Mouse (Mus musculus) heart, embryonic 12.5 days (tissue): Measurements from ENCODE around the gene Dync2li1. TPM values are rescaled to one million over a fixed set of nuclear protein-coding genes. Genes with fewer than 3 reads are reported as not detected.

Experiments used
- ATAC-seq: fragments of 200-750 bp; cut with Nextera tagmentation; 2 replicates; pipeline ENCODE4 v1.8.0; 2017; ENCODE audit warnings: moderate TSS enrichment, moderate library complexity; ENCODE audit not compliant: insufficient number of reproducible peaks, low FRiP score
- H3K27ac ChIP-seq: fragments of 300-500 bp; sonication (generic); 2 replicates; pipeline ENCODE4 v1.5.1; 2016; ENCODE audit warnings: mild to moderate bottlenecking, moderate library complexity; ENCODE audit not compliant: poor library complexity, severe bottlenecking
- H3K27me3 ChIP-seq: fragments of 300-500 bp; sonication (generic); replicated peaks from 2 replicates; pipeline ENCODE4 v1.6.1; 2016; ENCODE audit warnings: mild to moderate bottlenecking, moderate library complexity
- H3K36me3 ChIP-seq: fragments of 300-500 bp; sonication (generic); 2 replicates; pipeline ENCODE4 v1.6.1; 2016; ENCODE audit warnings: mild to moderate bottlenecking, moderate library complexity
- H3K4me1 ChIP-seq: fragments of 300-500 bp; sonication (generic); replicated peaks from 2 replicates; pipeline ENCODE4 v1.6.1; 2016; ENCODE audit warnings: mild to moderate bottlenecking
- H3K4me2 ChIP-seq: fragments of 300-500 bp; sonication (generic); 2 replicates; pipeline ENCODE4 v1.6.1; 2016; ENCODE audit warnings: mild to moderate bottlenecking, moderate library complexity
- H3K4me3 ChIP-seq: fragments of 300-500 bp; sonication (generic); 2 replicates; pipeline ENCODE4 v1.5.1; 2016; ENCODE audit warnings: mild to moderate bottlenecking
- H3K9ac ChIP-seq: fragments of 300-500 bp; sonication (generic); 2 replicates; pipeline ENCODE4 v1.6.1; 2016; ENCODE audit warnings: mild to moderate bottlenecking, moderate library complexity
- H3K9me3 ChIP-seq: fragments of 300-500 bp; sonication (generic); replicated peaks from 2 replicates; pipeline ENCODE4 v1.6.1; 2016; ENCODE audit warnings: mild to moderate bottlenecking, moderate library complexity
- WGBS: fragments of 180-500 bp; shearing (Covaris S2); methylation state at CpG from one replicate; pipeline ENCODE4 v1.1.7; 2016; 5-methylcytosine and 5-hydroxymethylcytosine counted together
- polyA plus RNA-seq: library from polyadenylated mRNA; unstranded; fragments of >200 nt; fragmentation: Nextera tagmentation; extraction: Ambion mirVana; gene quantifications from 2 replicates; pipeline ENCODE4 v1.2.1, GENCODE M21; 2016

The Dync2li1 gene
- polyA plus RNA-seq, 1 experiment from 2014 or later: 9.6 TPM

DNA sequence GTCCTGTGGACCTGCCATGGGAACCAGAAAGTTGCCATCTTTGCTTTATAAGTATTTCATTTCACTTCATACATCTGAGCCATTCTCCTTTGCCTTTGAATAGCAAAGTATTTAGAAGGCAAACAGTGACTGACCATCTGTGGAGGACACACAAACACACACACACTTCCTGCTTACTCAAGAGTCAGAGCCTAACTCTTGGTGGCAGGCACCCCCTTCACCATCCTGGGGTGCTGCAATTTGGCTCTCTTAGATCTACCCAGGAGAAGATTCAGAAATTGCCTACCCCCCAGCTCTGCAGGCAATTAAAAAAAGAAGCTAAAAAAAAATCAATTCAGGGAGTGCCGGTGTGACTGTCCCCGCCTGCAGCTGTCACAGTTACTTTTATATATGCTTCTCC, 20.2 kb downstream of the Dync2li1 start:
- H3K9me3 ChIP-seq: no peaks in the 10 kb centered on the region
- peaks cover 23% of the 10 kb centered on the region for H3K4me1 ChIP-seq
- H3K27ac ChIP-seq: no peak overlapping the region
- no peak overlapping the region for H3K9ac ChIP-seq
- no peaks in the 10 kb centered on the region for H3K36me3 ChIP-seq
- WGBS: 59% methylated on average over 2 of the region's 2 CpGs
- no peak overlapping the region for H3K4me3 ChIP-seq
- H3K27me3 ChIP-seq: no peaks in the 10 kb centered on the region
- no peak overlapping the region for H3K4me2 ChIP-seq
- no peak for ATAC-seq

DNA sequence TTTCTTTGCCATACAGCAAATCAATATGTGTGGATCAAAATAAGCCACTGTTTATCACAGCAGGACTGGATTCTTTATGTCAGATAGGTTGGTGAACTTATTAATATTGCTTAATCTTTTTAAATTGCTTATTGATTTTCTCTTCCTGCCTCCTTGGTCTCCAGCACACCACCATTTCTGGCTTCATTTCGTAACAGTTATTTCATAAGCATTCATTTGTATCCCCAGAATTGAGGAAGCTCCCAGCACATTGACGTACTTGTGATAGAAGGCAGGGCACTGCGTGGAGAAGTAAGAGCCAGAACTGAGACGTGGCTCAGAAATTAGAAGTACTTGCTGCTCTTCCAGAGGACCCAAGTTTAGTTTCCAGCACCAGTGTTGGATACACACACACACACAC, 21.3 kb downstream of the Dync2li1 start:
- H3K9ac ChIP-seq: no peak overlapping the region
- no peak overlapping the region for H3K27ac ChIP-seq
- 82% methylated on average over 4 of the region's 4 CpGs for WGBS

DNA sequence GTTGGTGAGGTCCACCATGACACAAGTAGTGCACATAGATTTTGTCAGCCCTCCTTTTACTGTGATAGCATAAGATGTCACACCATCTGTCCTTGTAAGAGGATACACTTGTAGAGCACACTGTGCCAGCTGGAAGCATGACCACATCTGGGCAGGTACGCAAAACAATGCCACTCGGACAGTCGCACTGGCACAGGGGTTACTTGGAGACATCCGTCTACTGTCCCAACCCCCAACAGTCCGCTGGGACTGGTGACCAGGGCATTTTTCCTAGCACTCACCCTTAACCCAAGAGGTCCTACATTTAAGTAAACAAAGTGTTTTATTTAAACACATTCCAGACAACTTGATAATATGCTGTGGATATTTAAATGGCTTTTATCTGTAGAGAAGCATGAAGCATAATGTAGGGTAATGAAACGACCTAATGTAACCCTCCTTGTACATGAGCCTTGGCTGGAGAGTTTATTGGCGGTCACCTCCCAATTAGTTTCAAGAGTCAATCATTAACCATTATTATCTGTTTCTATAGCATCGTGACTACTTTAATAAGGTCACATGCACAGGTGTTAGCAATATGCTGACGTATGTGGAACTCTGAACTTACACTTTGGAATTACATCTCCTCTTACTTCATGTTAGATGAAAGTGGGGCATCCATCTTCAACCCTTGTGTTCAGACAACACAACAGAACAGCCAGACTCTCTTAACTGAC, 24.2 kb downstream of the Dync2li1 start:
- H3K4me3 ChIP-seq: no peak overlapping the region
- H3K9ac ChIP-seq: no peak overlapping the region
- ATAC-seq: no peak
- WGBS: 89% methylated on average over 9 of the region's 9 CpGs
- no peaks in the 10 kb centered on the region for H3K9me3 ChIP-seq
- peaks cover 7% of the 10 kb centered on the region for H3K4me1 ChIP-seq
- H3K4me2 ChIP-seq: no peak overlapping the region
- H3K27ac ChIP-seq: no peak overlapping the region
- no peaks in the 10 kb centered on the region for H3K27me3 ChIP-seq
- H3K36me3 ChIP-seq: no peaks in the 10 kb centered on the region

More for the DNA sequence above, 21.3 kb downstream of the Dync2li1 start:
- no peaks in the 10 kb centered on the region for H3K36me3 ChIP-seq
- H3K27me3 ChIP-seq: no peaks in the 10 kb centered on the region
- no peak overlapping the region for H3K4me2 ChIP-seq
- H3K9me3 ChIP-seq: no peaks in the 10 kb centered on the region
- no peak overlapping the region for H3K4me3 ChIP-seq
- no peak for ATAC-seq
- H3K4me1 ChIP-seq: peaks cover 28% of the 10 kb centered on the region

GRCm38 (mm10) chr17:84653544-84653943, 27.2 kb downstream of the Dync2li1 start:
- 83% methylated on average over 9 of the region's 9 CpGs for WGBS

GRCm38 (mm10) chr17:84656205-84656604, 29.9 kb downstream of the Dync2li1 start:
- 73% methylated on average over 5 of the region's 5 CpGs for WGBS
- Histone ChIP-seq H3K36me3 (no peaks in the 10 kb centered on the region), H3K27ac (no peak overlapping the region), H3K4me3 (no peak overlapping the region), H3K27me3 (no peaks in the 10 kb centered on the region), H3K9ac (no peak overlapping the region), H3K9me3 (no peaks in the 10 kb centered on the region), H3K4me2 (no peak overlapping the region), H3K4me1 (peaks cover 7% of the 10 kb centered on the region)
- ATAC-seq: no peak

More at GRCm38 (mm10) chr17:84653544-84653943, 27.2 kb downstream of the Dync2li1 start:
- Histone ChIP-seq H3K27ac (no peak overlapping the region), H3K4me2 (no peak overlapping the region), H3K9ac (no peak overlapping the region), H3K4me3 (no peak overlapping the region), H3K4me1 (peaks cover 7% of the 10 kb centered on the region), H3K36me3 (no peaks in the 10 kb centered on the region), H3K27me3 (no peaks in the 10 kb centered on the region), H3K9me3 (no peaks in the 10 kb centered on the region)
- ATAC-seq: no peak

DNA sequence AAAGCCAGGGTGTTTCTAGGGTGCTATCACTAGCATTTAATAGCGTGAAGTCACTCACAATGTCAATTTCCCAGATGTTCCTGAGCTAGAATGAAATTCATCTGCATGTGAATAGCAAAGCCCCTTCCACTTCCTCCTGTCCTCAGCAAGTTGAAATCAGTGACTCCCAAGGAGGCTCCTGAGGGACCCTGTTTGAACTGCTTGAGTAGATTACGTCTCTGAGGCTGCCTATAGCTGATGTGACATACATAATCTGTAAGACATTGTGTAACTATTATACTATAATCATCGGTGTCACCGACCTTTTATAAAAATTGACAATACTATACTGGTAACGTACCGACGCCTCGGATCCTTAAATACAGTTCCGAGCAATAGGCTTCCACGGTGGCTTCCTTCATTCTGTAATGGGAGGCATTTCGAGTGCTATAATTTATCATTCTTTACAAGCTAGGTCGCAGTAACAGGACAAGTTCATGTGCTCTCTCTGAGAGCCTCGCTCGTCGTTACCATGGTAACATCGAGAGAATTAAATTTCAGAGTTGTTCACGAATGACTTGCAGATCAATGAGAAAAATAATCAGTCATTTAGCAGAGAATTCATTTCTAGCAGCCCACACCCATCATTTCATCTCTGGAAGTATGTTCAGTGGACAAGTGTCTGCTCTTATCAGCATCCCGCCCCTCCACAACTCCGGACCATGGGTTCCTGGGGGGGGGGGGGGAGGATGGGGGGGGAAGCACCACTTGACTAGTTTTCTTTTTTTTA, 30.5 kb downstream of the Dync2li1 start:
- H3K27ac ChIP-seq: no peak overlapping the region
- no peaks in the 10 kb centered on the region for H3K9me3 ChIP-seq
- no peak for ATAC-seq
- no peaks in the 10 kb centered on the region for H3K36me3 ChIP-seq
- no peak overlapping the region for H3K4me3 ChIP-seq
- H3K9ac ChIP-seq: no peak overlapping the region
- no peaks in the 10 kb centered on the region for H3K27me3 ChIP-seq
- 75% methylated on average over 19 of the region's 19 CpGs for WGBS
- no peak overlapping the region for H3K4me2 ChIP-seq
- peaks cover 1% of the 10 kb centered on the region for H3K4me1 ChIP-seq

GRCm38 (mm10) chr17:84657422-84657732, 31.1 kb downstream of the Dync2li1 start:
- Histone ChIP-seq H3K27me3 (no peaks in the 10 kb centered on the region), H3K4me1 (no peaks in the 10 kb centered on the region), H3K9me3 (no peaks in the 10 kb centered on the region), H3K36me3 (no peaks in the 10 kb centered on the region), H3K4me2 (no peak overlapping the region), H3K4me3 (no peak overlapping the region), H3K9ac (no peak overlapping the region), H3K27ac (no peak overlapping the region)
- WGBS: 80% methylated on average over 3 of the region's 3 CpGs
- no peak for ATAC-seq

DNA sequence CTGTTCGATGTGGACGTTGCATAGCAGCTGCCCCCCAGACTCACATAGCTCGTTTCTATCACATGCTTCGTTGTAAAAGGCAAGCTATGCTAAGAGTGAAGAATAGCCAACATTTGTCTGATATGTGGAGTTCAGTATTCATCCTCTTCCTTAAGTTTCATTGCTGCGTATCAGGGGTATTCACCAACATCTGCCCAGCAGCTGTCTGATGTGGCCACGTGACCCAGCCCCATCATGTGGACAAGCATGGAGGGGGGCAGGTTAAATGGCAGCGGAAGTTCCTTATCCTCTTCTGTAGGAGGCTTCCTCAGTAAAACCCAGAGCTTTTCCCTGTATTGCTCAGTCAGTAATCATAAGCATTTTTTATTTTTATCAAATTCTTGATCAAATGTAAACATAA, 31.5 kb downstream of the Dync2li1 start:
- H3K27ac ChIP-seq: no peak overlapping the region
- no peaks in the 10 kb centered on the region for H3K9me3 ChIP-seq
- no peaks in the 10 kb centered on the region for H3K4me1 ChIP-seq
- H3K27me3 ChIP-seq: no peaks in the 10 kb centered on the region
- ATAC-seq: no peak
- no peaks in the 10 kb centered on the region for H3K36me3 ChIP-seq
- WGBS: 71% methylated on average over 7 of the region's 7 CpGs
- H3K4me3 ChIP-seq: no peak overlapping the region
- no peak overlapping the region for H3K9ac ChIP-seq
- no peak overlapping the region for H3K4me2 ChIP-seq

DNA sequence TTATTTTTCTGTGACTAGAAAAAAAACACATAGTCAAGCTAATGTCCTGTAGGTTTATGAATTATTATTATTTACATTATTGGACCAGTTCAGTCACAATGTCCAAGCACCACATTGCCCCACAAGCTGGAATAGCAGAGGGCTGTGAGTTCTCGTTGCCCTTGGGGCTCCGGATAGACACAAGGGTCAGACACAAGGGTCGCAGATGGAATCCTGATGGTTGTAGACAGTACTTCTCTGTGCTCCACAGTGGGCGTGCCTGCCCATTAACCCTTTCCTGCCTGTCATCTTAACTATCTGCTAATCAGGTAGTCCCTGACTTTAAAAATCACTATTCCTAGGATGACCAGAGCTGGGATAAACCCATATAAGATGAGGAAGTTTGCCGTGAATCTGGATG, 31.9 kb downstream of the Dync2li1 start:
- Histone ChIP-seq H3K4me2 (no peak overlapping the region), H3K27me3 (no peaks in the 10 kb centered on the region), H3K9ac (no peak overlapping the region), H3K4me3 (no peak overlapping the region), H3K27ac (no peak overlapping the region), H3K4me1 (no peaks in the 10 kb centered on the region), H3K36me3 (no peaks in the 10 kb centered on the region), H3K9me3 (no peaks in the 10 kb centered on the region)
- ATAC-seq: no peak
- 41% methylated on average over 5 of the region's 5 CpGs for WGBS

DNA sequence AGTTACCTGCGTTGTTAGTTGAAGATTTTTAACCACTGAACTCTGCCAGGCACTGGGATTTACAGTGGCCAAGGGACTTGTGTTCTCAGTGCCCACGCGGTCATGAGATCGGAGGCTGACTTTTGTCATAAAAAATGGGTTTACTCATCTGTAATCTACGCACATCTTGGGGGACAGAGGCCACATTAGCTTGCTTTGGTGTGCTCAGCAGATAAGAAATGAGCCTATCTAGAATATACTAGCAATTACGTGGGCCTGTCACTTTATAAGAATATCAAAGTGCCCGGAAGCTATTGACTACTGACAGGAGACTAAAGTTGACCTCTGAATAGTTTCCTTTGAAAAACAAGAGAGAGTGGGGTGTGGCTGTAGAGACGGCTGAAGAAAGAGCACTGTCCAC, 32.7 kb downstream of the Dync2li1 start:
- no peaks in the 10 kb centered on the region for H3K27me3 ChIP-seq
- no peak for ATAC-seq
- no peaks in the 10 kb centered on the region for H3K36me3 ChIP-seq
- H3K4me1 ChIP-seq: no peaks in the 10 kb centered on the region
- 73% methylated on average over 8 of the region's 8 CpGs for WGBS
- H3K9ac ChIP-seq: no peak overlapping the region
- no peak overlapping the region for H3K27ac ChIP-seq
- H3K4me2 ChIP-seq: no peak overlapping the region
- H3K9me3 ChIP-seq: no peaks in the 10 kb centered on the region
- H3K4me3 ChIP-seq: no peak overlapping the region

GRCm38 (mm10) chr17:84665053-84665452, 38.8 kb downstream of the Dync2li1 start:
- no peak overlapping the region for H3K4me2 ChIP-seq
- H3K27ac ChIP-seq: no peak overlapping the region
- H3K27me3 ChIP-seq: peaks cover 8% of the 10 kb centered on the region
- no peak overlapping the region for H3K4me3 ChIP-seq
- H3K36me3 ChIP-seq: no peaks in the 10 kb centered on the region
- no peaks in the 10 kb centered on the region for H3K9me3 ChIP-seq
- 45% methylated on average over 10 of the region's 10 CpGs for WGBS
- no peak for ATAC-seq
- H3K9ac ChIP-seq: no peak overlapping the region
- peaks cover 10% of the 10 kb centered on the region for H3K4me1 ChIP-seq
